Mouse (Mus musculus) heart, adult 2 months (tissue): ENCODE data around the gene Itga11.
A peak's percentile ranks its signal among the peaks of the same experiment; 100 is the strongest.

Source experiments
- CTCF ChIP-seq: fragments of 200-600 bp; IDR thresholded peaks from 2 replicates; pipeline ENCODE4 v1.8.1; 2022; ENCODE audit warnings: antibody characterized with exemption, mild to moderate bottlenecking, moderate library complexity
- POLR2A ChIP-seq: fragments of 200-500 bp; IDR thresholded peaks from 2 replicates; pipeline ENCODE4 v1.6.1; 2011; ENCODE audit warnings: mild to moderate bottlenecking, low read depth, low read length, control low read depth; ENCODE audit not compliant: insufficient read depth

GRCm38 (mm10) chr9:62827939-62828652, 150.5 kb downstream of the Itga11 start:
- TF ChIP-seq CTCF (peak; percentile 78), POLR2A (no peak)
